Mouse (Mus musculus) heart, embryonic 14.5 days (tissue): Measurements from ENCODE around the gene Fam69a. TPM values are rescaled to one million over a fixed set of nuclear protein-coding genes. Genes with fewer than 3 reads are reported as not detected.
"Not testable (repeated sequence)": the region's sequence is repeated elsewhere in the genome, so short reads cannot be mapped to it uniquely, and the experiment has no call there.

Experiments used
- ATAC-seq: fragments of 200-750 bp; cut with Nextera tagmentation; 2 replicates; pipeline ENCODE4 v1.8.0; 2017; ENCODE audit warnings: low read depth, moderate TSS enrichment; ENCODE audit not compliant: insufficient number of reproducible peaks, insufficient read depth, low FRiP score
- H3K27ac ChIP-seq, 2 experiments: fragments of 200-500 bp in 1 of 2; fragments of 300-500 bp in 1 of 2; sonication (generic) in 1 of 2; replicated peaks in 1 of 2; 2 replicates each; pipeline ENCODE4 v1.5.1; 2012 to 2014; ENCODE audit warnings: low read depth in 2 of 2, low read length in 2 of 2, control low read depth in 1 of 2, mild to moderate bottlenecking in 1 of 2, mixed read lengths in 1 of 2; ENCODE audit not compliant: control insufficient read depth in 1 of 2, insufficient read depth in 1 of 2
- H3K27me3 ChIP-seq: fragments of 300-500 bp; sonication (generic); 2 replicates; pipeline ENCODE4 v1.6.1; 2014; ENCODE audit warnings: mild to moderate bottlenecking, low read length, control low read depth; ENCODE audit not compliant: control insufficient read depth, insufficient read depth
- H3K36me3 ChIP-seq: fragments of 300-500 bp; sonication (generic); 2 replicates; pipeline ENCODE4 v1.6.1; 2014; ENCODE audit warnings: mild to moderate bottlenecking, control low read depth, low read length, mixed read lengths; ENCODE audit not compliant: control insufficient read depth, insufficient read depth
- H3K4me1 ChIP-seq, 2 experiments: fragments of 200-500 bp in 1 of 2; fragments of 300-500 bp in 1 of 2; sonication (generic) in 1 of 2; 2 replicates each; pipeline ENCODE4 v1.6.1; 2012 to 2014; ENCODE audit warnings: low read length in 2 of 2, control low read depth in 1 of 2, mixed read lengths in 1 of 2; ENCODE audit not compliant: control insufficient read depth in 2 of 2, insufficient read depth in 2 of 2
- H3K4me2 ChIP-seq: fragments of 300-500 bp; sonication (generic); 2 replicates; pipeline ENCODE4 v1.6.1; 2014; ENCODE audit warnings: mild to moderate bottlenecking, low read length
- H3K4me3 ChIP-seq, 2 experiments: fragments of 200-500 bp in 1 of 2; fragments of 300-500 bp in 1 of 2; sonication (generic) in 1 of 2; 2 replicates each; pipeline ENCODE4 v1.5.1; 2012 to 2014; ENCODE audit warnings: low read length in 2 of 2, mild to moderate bottlenecking in 2 of 2, control low read depth in 1 of 2, low read depth in 1 of 2, moderate library complexity in 1 of 2; ENCODE audit not compliant: control insufficient read depth in 1 of 2, insufficient read depth in 1 of 2
- H3K9ac ChIP-seq: fragments of 300-500 bp; sonication (generic); 2 replicates; pipeline ENCODE4 v1.6.1; 2014; ENCODE audit warnings: mild to moderate bottlenecking, low read length
- H3K9me3 ChIP-seq: fragments of 300-500 bp; sonication (generic); 2 replicates; pipeline ENCODE4 v1.6.1; 2016; ENCODE audit warnings: low read length, control low read depth; ENCODE audit not compliant: control insufficient read depth
- WGBS: fragments of 180-500 bp; shearing (Covaris S2); extraction: QIAGEN DNeasy Blood & Tissue Kit; methylation state at CpG from one replicate; pipeline ENCODE4 v1.1.7; 2014; 5-methylcytosine and 5-hydroxymethylcytosine counted together
- polyA plus RNA-seq: library from polyadenylated mRNA; unstranded; fragments of >200 nt; fragmentation: Nextera tagmentation; extraction: Ambion mirVana; gene quantifications from 2 replicates; pipeline ENCODE4 v1.2.1, GENCODE M21; 2014

Gene Fam69a
- 18.4 and 19.8 TPM in 2 replicates for polyA plus RNA-seq

- Histone ChIP-seq H3K27ac (peak within 1 kb of the TSS; percentile 90 to 91), H3K36me3 (no peaks in the 10 kb centered on the region), H3K9me3 (no peaks in the 10 kb centered on the region), H3K9ac (peak within 1 kb of the TSS; percentile 87), H3K4me2 (peak within 1 kb of the TSS; percentile 86), H3K4me1 (peaks cover 2 to 6% of the 10 kb centered on the region in 2 experiments; a peak in 1 of 4 replicates), H3K27me3 (no peaks in the 10 kb centered on the region), H3K4me3 (peak within 1 kb of the TSS; percentile 87 to 90)
- peak; percentile 91 for ATAC-seq
- WGBS: under 1% methylated on average over 58 of the region's 91 CpGs
These were observed at the start of gene Fam69a for GRCm38 (mm10) chr5:107986967-107987834. TSS of gene Fam69a (minus strand) at chr5:107987085.

- Histone ChIP-seq H3K9ac (no peak overlapping the region), H3K9me3 (no peaks in the 10 kb centered on the region), H3K27ac (no peak overlapping the region), H3K27me3 (no peaks in the 10 kb centered on the region), H3K4me2 (no peak overlapping the region), H3K4me3 (no peak overlapping the region), H3K36me3 (no peaks in the 10 kb centered on the region), H3K4me1 (no peaks in the 10 kb centered on the region)
- WGBS: 16% methylated on average over 2 of the region's 2 CpGs
- no peak for ATAC-seq
These were observed 48.6 kb upstream of the Fam69a start for GRCm38 (mm10) chr5:108035523-108035922.

- WGBS: 30% methylated on average over 4 of the region's 4 CpGs
- ATAC-seq: no peak
- Histone ChIP-seq H3K4me2 (no peak overlapping the region), H3K9me3 (no peaks in the 10 kb centered on the region), H3K27me3 (no peaks in the 10 kb centered on the region), H3K9ac (no peak overlapping the region), H3K36me3 (no peaks in the 10 kb centered on the region), H3K4me3 (no peak overlapping the region), H3K27ac (no peak overlapping the region), H3K4me1 (no peaks in the 10 kb centered on the region)
These were observed 47.3 kb upstream of the Fam69a start for GRCm38 (mm10) chr5:108034194-108034593.

- Histone ChIP-seq H3K4me2 (no peak overlapping the region), H3K36me3 (no peaks in the 10 kb centered on the region), H3K4me3 (no peak overlapping the region), H3K27ac (no peak overlapping the region), H3K9me3 (no peaks in the 10 kb centered on the region), H3K27me3 (no peaks in the 10 kb centered on the region), H3K9ac (no peak overlapping the region), H3K4me1 (no peaks in the 10 kb centered on the region)
- ATAC-seq: no peak
- 89% methylated on average over 4 of the region's 4 CpGs for WGBS
These were observed 44.4 kb upstream of the Fam69a start for GRCm38 (mm10) chr5:108031267-108031666.

- H3K4me1 ChIP-seq: no peaks in the 10 kb centered on the region
- H3K9ac ChIP-seq: no peak overlapping the region
- H3K36me3 ChIP-seq: no peaks in the 10 kb centered on the region
- H3K4me3 ChIP-seq: no peak overlapping the region
- H3K27ac ChIP-seq: no peak overlapping the region
- H3K27me3 ChIP-seq: no peaks in the 10 kb centered on the region
- H3K4me2 ChIP-seq: no peak overlapping the region
- WGBS: 78% methylated on average over 2 of the region's 2 CpGs
- ATAC-seq: no peak
- no peaks in the 10 kb centered on the region for H3K9me3 ChIP-seq
These were observed 43.1 kb upstream of the Fam69a start for GRCm38 (mm10) chr5:108029968-108030367.

GRCm38 (mm10) chr5:108028797-108029536 is 42.1 kb upstream of the Fam69a start:
- H3K4me2 ChIP-seq, H3K9me3 ChIP-seq, H3K27me3 ChIP-seq, H3K9ac ChIP-seq, ATAC-seq, H3K4me1 ChIP-seq, H3K27ac ChIP-seq, H3K36me3 ChIP-seq, H3K4me3 ChIP-seq: not testable (repeated sequence)
- WGBS: 69% methylated on average over 7 of the region's 7 CpGs

GRCm38 (mm10) chr5:108028230-108028629 is 41.3 kb upstream of the Fam69a start:
- H3K4me2 ChIP-seq: no peak overlapping the region
- ATAC-seq: no peak

More at GRCm38 (mm10) chr5:108028230-108028629, 41.3 kb upstream of the Fam69a start:
- Histone ChIP-seq H3K9ac (no peak overlapping the region), H3K4me3 (no peak overlapping the region), H3K27ac (no peak overlapping the region), H3K27me3 (no peaks in the 10 kb centered on the region), H3K4me1 (no peaks in the 10 kb centered on the region), H3K36me3 (no peaks in the 10 kb centered on the region), H3K9me3 (no peaks in the 10 kb centered on the region)
- WGBS: 69% methylated on average over 4 of the region's 4 CpGs
